Mouse (Mus musculus) retina, embryonic 14.5 days (tissue): ENCODE measurements at regions not wholly inside any gene's neighbourhood (a gene's known extent, or its start where the extent isn't known, plus 50 kb on each side); places are given as distances from the start of the nearest gene placed in this dataset.
A peak's percentile ranks its signal among the peaks of the same experiment; 100 is the strongest.

Source experiments
- DNase-seq: peaks from one replicate; pipeline ENCODE4 v3.0.0-alpha.2; 2015; ENCODE audit warnings: low spot score

GRCm38 (mm10) chr2:95891566-95891965 is 426.4 kb upstream of the Lrrc4c start:
- no peak for DNase-seq

- DNase-seq: no peak
Observed at GRCm38 (mm10) chr2:95905026-95905425, 412.9 kb upstream of the Lrrc4c start.

- DNase-seq: peak; percentile 29
Observed at GRCm38 (mm10) chr2:95909758-95910157, 408.2 kb upstream of the Lrrc4c start.

GRCm38 (mm10) chr2:95910160-95910559 is 407.8 kb upstream of the Lrrc4c start:
- DNase-seq: peak; percentile 76
